Mouse (Mus musculus) hindbrain, embryonic 11.5 days (tissue): ENCODE measurements around the gene Mtpn. TPM values are rescaled to one million over a fixed set of nuclear protein-coding genes. Genes with fewer than 3 reads are reported as not detected.

ENCODE experiments used
- ATAC-seq: fragments of 200-750 bp; cut with Nextera tagmentation; 2 replicates; pipeline ENCODE4 v1.8.0; 2017; ENCODE audit warnings: mild to moderate bottlenecking, moderate TSS enrichment, moderate library complexity; ENCODE audit not compliant: low FRiP score
- DNase-seq: peaks from one replicate; pipeline ENCODE4 v3.0.0-alpha.2; 2015; ENCODE audit warnings: low spot score
- H3K27ac ChIP-seq: fragments of 300-500 bp; sonication (generic); 2 replicates; pipeline ENCODE4 v1.5.1; 2014; ENCODE audit warnings: mild to moderate bottlenecking, low read depth, low read length
- H3K27me3 ChIP-seq: fragments of 300-500 bp; sonication (generic); 2 replicates; pipeline ENCODE4 v1.6.1; 2014; ENCODE audit warnings: mild to moderate bottlenecking, low read length, moderate library complexity, mixed read lengths; ENCODE audit not compliant: control insufficient read depth, insufficient read depth
- H3K36me3 ChIP-seq: fragments of 300-500 bp; sonication (generic); 2 replicates; pipeline ENCODE4 v1.6.1; 2014; ENCODE audit warnings: mild to moderate bottlenecking, low read length, moderate library complexity, mixed read lengths; ENCODE audit not compliant: control insufficient read depth, insufficient read depth
- H3K4me1 ChIP-seq: fragments of 300-500 bp; sonication (generic); replicated peaks from 2 replicates; pipeline ENCODE4 v1.6.1; 2014; ENCODE audit warnings: low read length, mixed read lengths; ENCODE audit not compliant: control insufficient read depth, insufficient read depth
- H3K4me2 ChIP-seq: fragments of 300-500 bp; sonication (generic); replicated peaks from 2 replicates; pipeline ENCODE4 v1.6.1; 2014; ENCODE audit warnings: mild to moderate bottlenecking, low read depth, low read length
- H3K4me3 ChIP-seq: fragments of 300-500 bp; sonication (generic); 2 replicates; pipeline ENCODE4 v1.5.1; 2014; ENCODE audit warnings: low read depth, low read length
- H3K9ac ChIP-seq: fragments of 300-500 bp; sonication (generic); 2 replicates; pipeline ENCODE4 v1.6.1; 2014; ENCODE audit warnings: low read depth, low read length
- H3K9me3 ChIP-seq: fragments of 300-500 bp; sonication (generic); 2 replicates; pipeline ENCODE4 v1.6.1; 2016; ENCODE audit warnings: low read length; ENCODE audit not compliant: control insufficient read depth
- WGBS: fragments of 180-500 bp; shearing (Covaris S2); extraction: QIAGEN DNeasy Blood & Tissue Kit; methylation state at CpG from one replicate; pipeline ENCODE4 v1.1.7; 2014; 5-methylcytosine and 5-hydroxymethylcytosine counted together
- polyA plus RNA-seq: library from polyadenylated mRNA; unstranded; fragments of >200 nt; fragmentation: Nextera tagmentation; extraction: Ambion mirVana; gene quantifications from 2 replicates; pipeline ENCODE4 v1.2.1, GENCODE M21; 2014

The Mtpn gene
- 145 and 162 TPM in 2 replicates for polyA plus RNA-seq

DNA sequence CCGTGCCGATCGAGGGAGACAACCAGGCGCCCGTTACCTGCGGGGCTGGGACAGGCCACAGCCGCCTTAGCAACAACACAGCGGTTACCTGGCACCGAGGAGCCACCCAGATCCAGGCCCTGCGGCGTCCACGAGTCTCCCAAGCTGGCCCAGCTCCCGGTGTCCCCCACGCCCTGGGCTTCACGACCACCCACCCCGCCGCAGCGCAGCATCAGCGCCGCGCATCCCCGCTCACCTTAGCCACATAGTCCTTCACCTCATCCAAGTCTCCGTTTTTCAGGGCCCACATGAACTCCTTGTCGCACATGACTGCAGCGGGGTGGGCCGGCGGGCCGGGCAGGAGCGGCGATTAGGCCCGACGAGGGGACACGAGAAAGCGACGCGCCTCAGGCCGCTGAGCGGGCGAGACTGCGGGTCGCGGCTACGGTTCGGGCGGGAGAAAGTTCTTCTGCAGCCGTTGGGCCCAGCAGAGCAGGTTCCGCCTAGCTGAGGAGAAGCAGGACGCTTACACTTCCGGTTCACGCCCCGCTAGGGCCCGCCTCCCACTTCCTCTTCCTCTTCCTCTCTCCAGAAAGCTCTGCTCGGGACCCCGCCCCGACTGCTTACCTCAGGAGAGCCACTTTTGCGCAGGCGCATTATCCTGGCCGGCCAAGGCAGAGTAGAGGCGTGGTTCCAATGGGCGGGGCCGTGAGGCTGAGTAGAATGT, at the start of gene Mtpn:
TSS of gene Mtpn (minus strand) at position 585 of the 706 bp plus-strand sequence.
- H3K9me3 ChIP-seq: no peaks in the 10 kb centered on the region
- DNase-seq: peak; percentile 99
- peak within 1 kb of the TSS; percentile 85 for H3K9ac ChIP-seq
- no peaks in the 10 kb centered on the region for H3K36me3 ChIP-seq
- WGBS: under 1% methylated on average over 61 of the region's 61 CpGs
- H3K27me3 ChIP-seq: no peaks in the 10 kb centered on the region
- peak; percentile 99 for ATAC-seq
- peak within 1 kb of the TSS; percentile 35 for H3K4me2 ChIP-seq
- peak within 1 kb of the TSS; percentile 97 for H3K4me3 ChIP-seq
- H3K27ac ChIP-seq: peak within 1 kb of the TSS; percentile 19; the same call in 1 of the 2 replicates
- no peaks in the 10 kb centered on the region for H3K4me1 ChIP-seq

DNA sequence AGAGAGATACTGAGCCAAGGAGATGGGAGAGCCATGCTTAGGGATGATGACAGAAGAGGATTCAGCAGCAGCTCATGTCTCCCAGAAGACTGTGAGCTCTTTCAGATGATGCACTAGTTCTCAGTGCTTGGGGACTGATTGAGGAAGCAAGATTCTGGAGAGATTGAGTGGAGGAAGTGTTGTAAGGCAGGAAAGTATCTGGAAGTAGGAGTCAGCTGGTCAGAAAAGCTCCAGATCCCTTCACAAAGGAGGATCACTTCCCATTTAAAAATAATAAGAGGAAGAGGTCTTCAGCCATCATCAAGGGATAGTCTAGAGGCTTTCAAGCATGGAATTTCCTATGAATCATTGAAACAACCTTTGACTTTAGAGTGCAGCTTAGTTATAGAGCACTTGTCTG, 29.0 kb upstream of the Mtpn start:
- no peak overlapping the region for H3K4me2 ChIP-seq
- H3K4me3 ChIP-seq: no peak overlapping the region
- H3K9ac ChIP-seq: no peak overlapping the region
- no peak overlapping the region for H3K27ac ChIP-seq
- no peaks in the 10 kb centered on the region for H3K9me3 ChIP-seq
- DNase-seq (no peak), ATAC-seq (no peak)
- no peaks in the 10 kb centered on the region for H3K27me3 ChIP-seq
- no peaks in the 10 kb centered on the region for H3K36me3 ChIP-seq
- no peaks in the 10 kb centered on the region for H3K4me1 ChIP-seq

DNA sequence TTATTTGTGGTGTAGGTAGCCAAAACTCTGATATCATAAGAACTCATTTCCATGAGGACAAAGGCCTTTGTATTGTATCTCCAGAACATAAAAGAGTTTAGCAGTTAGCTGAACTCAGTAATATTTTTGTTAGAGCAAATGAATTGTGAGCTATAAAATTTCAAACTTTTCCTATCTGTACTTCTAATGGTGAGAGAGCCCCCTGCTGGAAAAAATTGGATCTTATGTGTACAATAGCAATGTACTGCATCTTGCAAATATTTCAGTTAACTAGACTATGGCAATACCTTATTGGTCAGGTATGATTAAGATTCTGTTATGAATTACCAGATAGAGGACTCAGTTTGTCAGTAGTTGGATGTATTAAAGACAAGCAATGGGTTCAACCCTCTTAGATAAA, 28.1 kb upstream of the Mtpn start:
- H3K27me3 ChIP-seq: no peaks in the 10 kb centered on the region
- no peak for ATAC-seq
- no peak overlapping the region for H3K27ac ChIP-seq
- no peak overlapping the region for H3K4me2 ChIP-seq
- no peak overlapping the region for H3K9ac ChIP-seq
- no peaks in the 10 kb centered on the region for H3K36me3 ChIP-seq
- H3K4me1 ChIP-seq: no peaks in the 10 kb centered on the region
- DNase-seq: peak; percentile 51
- no peaks in the 10 kb centered on the region for H3K9me3 ChIP-seq
- H3K4me3 ChIP-seq: no peak overlapping the region

DNA sequence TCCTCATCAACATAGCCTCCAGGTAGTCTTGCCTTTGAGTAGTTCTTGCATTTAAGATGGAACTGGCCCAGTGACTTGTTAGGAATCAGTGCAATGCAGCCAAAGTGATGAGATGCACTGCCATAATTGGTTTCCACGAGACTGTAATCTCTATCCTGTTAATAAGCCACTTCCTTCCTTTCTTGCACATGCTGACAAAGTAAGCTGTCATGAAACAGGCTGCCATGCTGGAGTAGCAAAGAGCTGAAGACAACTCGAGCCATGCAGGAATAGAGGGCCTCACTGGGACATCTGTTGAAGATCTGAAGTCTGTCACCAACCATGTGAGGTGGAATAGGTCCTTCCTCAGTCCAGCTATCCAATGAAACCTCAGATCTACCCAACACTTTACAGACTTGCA, 20.3 kb upstream of the Mtpn start:
- no peak overlapping the region for H3K27ac ChIP-seq
- no peaks in the 10 kb centered on the region for H3K9me3 ChIP-seq
- no peak for DNase-seq
- no peaks in the 10 kb centered on the region for H3K36me3 ChIP-seq
- H3K9ac ChIP-seq: no peak overlapping the region
- ATAC-seq: no peak
- H3K4me2 ChIP-seq: no peak overlapping the region
- WGBS: 64% methylated on average over 2 of the region's 2 CpGs
- H3K4me1 ChIP-seq: no peaks in the 10 kb centered on the region
- H3K27me3 ChIP-seq: no peaks in the 10 kb centered on the region
- H3K4me3 ChIP-seq: no peak overlapping the region

DNA sequence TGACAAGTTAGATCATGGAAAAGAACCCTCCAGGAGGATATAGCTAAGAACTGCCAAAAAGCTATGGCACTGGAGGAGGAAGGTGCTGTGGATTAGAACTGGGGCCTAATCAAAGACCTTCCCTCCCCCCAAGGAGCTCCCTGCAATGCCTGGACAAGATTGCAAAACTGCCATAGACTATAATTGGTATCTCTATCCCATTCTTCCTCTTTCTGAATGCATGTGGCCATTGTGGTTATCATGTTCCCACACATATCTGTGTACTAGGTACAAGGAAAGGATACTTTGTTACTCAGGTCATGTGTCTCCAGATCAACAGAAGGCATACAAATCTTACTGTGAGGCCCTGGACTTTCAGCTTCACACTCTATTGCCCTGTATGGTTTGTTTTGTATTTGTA, 4.7 kb upstream of the Mtpn start:
- no peak overlapping the region for H3K9ac ChIP-seq
- H3K4me1 ChIP-seq: no peaks in the 10 kb centered on the region
- no peak for DNase-seq
- no peak for ATAC-seq
- H3K36me3 ChIP-seq: no peaks in the 10 kb centered on the region
- H3K4me2 ChIP-seq: no peak overlapping the region
- H3K27ac ChIP-seq: no peak overlapping the region
- no peaks in the 10 kb centered on the region for H3K27me3 ChIP-seq
- no peak overlapping the region for H3K4me3 ChIP-seq
- H3K9me3 ChIP-seq: no peaks in the 10 kb centered on the region

DNA sequence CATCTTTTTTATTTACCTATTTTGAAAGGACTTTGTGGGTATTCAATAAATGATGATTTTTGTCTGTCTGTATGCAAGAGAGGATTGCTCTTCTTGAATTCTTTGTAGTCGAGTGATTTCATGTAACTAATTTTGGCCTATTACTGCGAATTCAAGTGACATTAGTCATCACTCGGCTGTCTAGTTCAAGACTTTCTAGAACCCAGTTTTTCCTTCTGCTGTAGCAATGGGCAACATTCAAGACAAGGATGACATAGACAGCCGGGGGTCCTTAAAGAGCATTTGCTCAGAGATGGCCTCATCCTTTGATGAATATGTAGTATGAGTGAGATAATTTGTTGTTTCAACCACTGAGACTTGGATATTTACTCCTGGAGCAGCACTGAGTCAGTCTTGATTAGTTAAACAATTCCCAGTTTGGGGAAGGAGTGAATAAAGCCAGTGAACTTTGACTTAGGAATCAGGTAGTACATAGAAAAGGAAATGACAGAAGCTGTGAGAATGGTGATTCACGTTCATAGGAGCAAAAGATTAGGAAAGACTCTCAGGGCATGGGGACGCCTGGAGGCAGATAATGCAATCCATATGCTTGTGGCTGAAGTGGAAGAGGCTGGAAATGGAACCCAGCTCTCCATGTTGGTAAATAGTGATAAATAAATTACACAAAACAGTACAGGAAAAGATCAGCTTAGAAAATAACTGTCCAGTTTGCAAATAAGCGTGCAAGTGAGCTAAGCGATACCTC, 3.1 kb upstream of the Mtpn start:
- no peaks in the 10 kb centered on the region for H3K36me3 ChIP-seq
- H3K4me1 ChIP-seq: no peaks in the 10 kb centered on the region
- no peak overlapping the region for H3K9ac ChIP-seq
- H3K9me3 ChIP-seq: no peaks in the 10 kb centered on the region
- no peak overlapping the region for H3K27ac ChIP-seq
- no peaks in the 10 kb centered on the region for H3K27me3 ChIP-seq
- DNase-seq (no peak), ATAC-seq (no peak)
- WGBS: 79% methylated on average over 8 of the region's 8 CpGs
- no peak overlapping the region for H3K4me3 ChIP-seq
- H3K4me2 ChIP-seq: no peak overlapping the region

DNA sequence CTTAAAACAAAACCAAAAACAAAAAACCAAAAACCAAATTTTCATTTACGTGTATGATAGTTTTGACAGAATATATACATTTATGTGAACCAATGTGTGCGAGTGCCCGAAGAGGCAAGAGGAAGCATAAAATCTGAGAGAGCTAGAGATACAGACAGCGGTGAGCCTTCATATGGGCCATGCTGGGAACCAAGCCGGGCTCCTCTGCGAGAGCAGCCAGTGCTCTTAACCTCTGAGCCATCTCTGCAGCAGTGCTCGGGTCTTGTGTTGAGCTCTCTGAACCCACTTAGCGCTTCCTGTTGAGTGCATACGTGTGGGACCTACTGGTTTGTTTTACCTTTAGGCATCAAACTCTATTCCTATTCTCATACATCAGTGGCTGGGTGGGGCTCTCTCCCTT, 689 bp upstream of the Mtpn start:
- ATAC-seq (no peak), DNase-seq (no peak)
- no peak overlapping the region for H3K4me2 ChIP-seq

DNA sequence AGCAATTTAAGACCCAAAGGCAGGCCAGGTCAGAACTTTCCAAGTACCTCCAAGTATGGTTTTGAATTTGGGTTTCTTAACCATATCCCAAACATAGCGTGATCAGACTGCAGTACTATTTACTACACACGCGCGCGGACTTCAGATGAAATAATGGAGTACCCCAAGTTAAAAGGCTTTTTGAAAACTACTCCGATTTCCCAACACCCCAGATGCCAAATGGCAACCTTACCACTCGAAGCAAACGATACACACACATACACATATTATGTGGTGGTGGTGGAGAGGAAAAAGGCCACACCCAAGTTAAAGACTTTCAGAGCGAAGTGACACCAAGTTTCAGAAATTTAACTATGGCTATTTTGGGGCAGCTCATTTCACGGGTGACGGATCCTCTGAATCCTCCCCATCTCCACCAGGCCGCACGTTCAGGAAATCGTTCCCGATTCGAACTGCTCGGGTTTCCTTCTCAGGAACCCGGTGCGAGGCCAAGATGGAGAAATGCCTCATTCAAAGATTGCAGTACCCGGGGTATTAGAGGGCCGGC, 858 bp downstream of the Mtpn start:
- peak overlapping the region; percentile 85 for H3K9ac ChIP-seq
- ATAC-seq (no peak), DNase-seq (no peak)
- WGBS: 6% methylated on average over 21 of the region's 21 CpGs
- no peaks in the 10 kb centered on the region for H3K4me1 ChIP-seq
- H3K4me3 ChIP-seq: peak overlapping the region; percentile 97
- H3K27me3 ChIP-seq: no peaks in the 10 kb centered on the region
- peak overlapping the region; percentile 35 for H3K4me2 ChIP-seq
- no peaks in the 10 kb centered on the region for H3K36me3 ChIP-seq
- H3K9me3 ChIP-seq: no peaks in the 10 kb centered on the region
- H3K27ac ChIP-seq: 0 out of 2 replicates have a peak overlapping the region, but pooled peaks have one; percentile 19

More for the DNA sequence above, 689 bp upstream of the Mtpn start:
- no peaks in the 10 kb centered on the region for H3K4me1 ChIP-seq
- WGBS: 90% methylated on average over 9 of the region's 9 CpGs
- H3K4me3 ChIP-seq: no peak overlapping the region
- H3K27me3 ChIP-seq: no peaks in the 10 kb centered on the region
- no peaks in the 10 kb centered on the region for H3K36me3 ChIP-seq
- H3K9ac ChIP-seq: no peak overlapping the region
- no peaks in the 10 kb centered on the region for H3K9me3 ChIP-seq
- H3K27ac ChIP-seq: no peak overlapping the region

DNA sequence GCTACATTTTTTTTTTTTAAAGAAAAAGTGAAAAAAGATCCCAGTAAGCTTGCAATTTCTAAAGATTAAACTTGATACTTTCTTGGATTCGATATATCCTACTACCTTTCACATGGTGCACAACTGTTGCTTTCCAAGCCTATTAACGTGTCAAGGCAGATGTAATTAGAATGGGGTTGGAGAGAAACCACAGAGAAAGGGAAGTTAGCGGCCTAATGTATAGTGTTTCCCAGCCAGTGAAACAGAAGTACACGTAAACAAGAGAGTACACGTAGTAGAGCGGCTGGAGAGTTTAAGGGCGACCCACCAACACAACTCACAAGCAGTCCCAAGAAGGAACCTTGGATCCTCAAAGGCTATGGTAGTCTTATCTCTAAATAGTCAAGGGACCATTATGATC, 3.7 kb downstream of the Mtpn start:
- Histone ChIP-seq H3K36me3 (no peaks in the 10 kb centered on the region), H3K27ac (no peak overlapping the region), H3K4me1 (no peaks in the 10 kb centered on the region), H3K4me2 (no peak overlapping the region), H3K9me3 (no peaks in the 10 kb centered on the region), H3K4me3 (no peak overlapping the region), H3K9ac (no peak overlapping the region), H3K27me3 (no peaks in the 10 kb centered on the region)
- WGBS: 93% methylated on average over 7 of the region's 7 CpGs
- ATAC-seq: no peak
- DNase-seq: no peak
